Mouse (Mus musculus) lung, embryonic 15.5 days (tissue): ENCODE measurements around the gene Mphosph10. TPM values are rescaled to one million over a fixed set of nuclear protein-coding genes. Genes with fewer than 3 reads are reported as not detected.

Experiments used
- ATAC-seq: fragments of 200-750 bp; cut with Nextera tagmentation; 2 replicates; pipeline ENCODE4 v1.8.0; 2017; ENCODE audit warnings: moderate number of reproducible peaks, borderline replicate concordance; ENCODE audit not compliant: low FRiP score, low TSS enrichment; ENCODE audit errors: extremely low read depth
- H3K27ac ChIP-seq: fragments of 300-500 bp; sonication (generic); 2 replicates; pipeline ENCODE4 v1.5.1; 2015; ENCODE audit warnings: moderate library complexity, mild to moderate bottlenecking, inconsistent platforms
- H3K27me3 ChIP-seq: fragments of 300-500 bp; sonication (generic); 2 replicates; pipeline ENCODE4 v1.6.1; 2015; ENCODE audit warnings: inconsistent platforms
- H3K36me3 ChIP-seq: fragments of 300-500 bp; sonication (generic); 2 replicates; pipeline ENCODE4 v1.6.1; 2015; ENCODE audit warnings: inconsistent platforms
- H3K4me1 ChIP-seq: fragments of 300-500 bp; sonication (generic); 2 replicates; pipeline ENCODE4 v1.6.1; 2015; ENCODE audit warnings: inconsistent platforms
- H3K4me2 ChIP-seq: fragments of 300-500 bp; sonication (generic); 2 replicates; pipeline ENCODE4 v1.6.1; 2015; ENCODE audit warnings: inconsistent platforms, mild to moderate bottlenecking, moderate library complexity
- H3K4me3 ChIP-seq: fragments of 300-500 bp; sonication (generic); 2 replicates; pipeline ENCODE4 v1.5.1; 2015; ENCODE audit warnings: mild to moderate bottlenecking, inconsistent platforms
- H3K9ac ChIP-seq: fragments of 300-500 bp; sonication (generic); 2 replicates; pipeline ENCODE4 v1.6.1; 2015; ENCODE audit warnings: inconsistent platforms
- H3K9me3 ChIP-seq: fragments of 300-500 bp; sonication (generic); 2 replicates; pipeline ENCODE4 v1.6.1; 2016; ENCODE audit warnings: inconsistent platforms
- WGBS: fragments of 180-500 bp; shearing (Covaris S2); methylation state at CpG from one replicate; pipeline ENCODE4 v1.1.7; 2015; 5-methylcytosine and 5-hydroxymethylcytosine counted together
- polyA plus RNA-seq: library from polyadenylated mRNA; unstranded; fragments of >200 nt; fragmentation: Nextera tagmentation; extraction: Ambion mirVana; gene quantifications from 2 replicates; pipeline ENCODE4 v1.2.1, GENCODE M21; 2015

Gene Mphosph10
- polyA plus RNA-seq, 1 experiment from 2014 or later, result 38.4 TPM

- H3K9me3 ChIP-seq, result no peaks in the 10 kb centered on the region
- WGBS, result 88% methylated on average over 1 of the region's 1 CpGs
- no peaks in the 10 kb centered on the region for H3K27me3 ChIP-seq
- peaks cover 25% of the 10 kb centered on the region for H3K36me3 ChIP-seq
- no peak overlapping the region for H3K27ac ChIP-seq
- no peak overlapping the region for H3K4me3 ChIP-seq
- ATAC-seq, result no peak
- no peak overlapping the region for H3K9ac ChIP-seq
- no peaks in the 10 kb centered on the region for H3K4me1 ChIP-seq
- no peak overlapping the region for H3K4me2 ChIP-seq
Measured at GRCm38 (mm10) chr7:64332686-64333085, 59.4 kb downstream of the Mphosph10 start.

GRCm38 (mm10) chr7:64331309-64331708, 60.8 kb downstream of the Mphosph10 start:
- Histone ChIP-seq H3K27ac (no peak overlapping the region), H3K27me3 (no peaks in the 10 kb centered on the region), H3K36me3 (peaks cover 21% of the 10 kb centered on the region), H3K9me3 (no peaks in the 10 kb centered on the region), H3K4me2 (no peak overlapping the region), H3K9ac (no peak overlapping the region), H3K4me1 (no peaks in the 10 kb centered on the region), H3K4me3 (no peak overlapping the region)
- 87% methylated on average over 3 of the region's 3 CpGs for WGBS
- no peak for ATAC-seq

GRCm38 (mm10) chr7:64327486-64327885, 64.6 kb downstream of the Mphosph10 start:
- Histone ChIP-seq H3K4me3 (no peak overlapping the region), H3K4me1 (no peaks in the 10 kb centered on the region), H3K27me3 (no peaks in the 10 kb centered on the region), H3K36me3 (peaks cover 6% of the 10 kb centered on the region; the same call in 1 of the 2 replicates), H3K27ac (no peak overlapping the region), H3K9ac (no peak overlapping the region), H3K9me3 (no peaks in the 10 kb centered on the region), H3K4me2 (no peak overlapping the region)
- ATAC-seq, result no peak
- WGBS, result 88% methylated on average over 4 of the region's 4 CpGs

GRCm38 (mm10) chr7:64326892-64327291, 65.2 kb downstream of the Mphosph10 start:
- ATAC-seq, result no peak
- Histone ChIP-seq H3K36me3 (peaks cover 6% of the 10 kb centered on the region; the same call in 1 of the 2 replicates), H3K4me2 (no peak overlapping the region), H3K4me3 (no peak overlapping the region), H3K9me3 (no peaks in the 10 kb centered on the region), H3K27me3 (no peaks in the 10 kb centered on the region), H3K4me1 (no peaks in the 10 kb centered on the region), H3K27ac (no peak overlapping the region), H3K9ac (no peak overlapping the region)
- 7% methylated on average over 1 of the region's 1 CpGs for WGBS

Other genes starting within 250 kb of the Mphosph10 start
- gene Trpm1, start 238.4 kb downstream of the Mphosph10 start, polyA plus RNA-seq, result not detected in 2 replicates
- gene Mtmr10, start 104.6 kb downstream of the Mphosph10 start, polyA plus RNA-seq, result 9.4 and 9.8 TPM in 2 replicates
- 5.9 and 6.6 TPM in 2 replicates for gene Fan1, start 18.2 kb downstream of the Mphosph10 start, polyA plus RNA-seq
- gene Mcee, start 339 bp upstream of the Mphosph10 start, polyA plus RNA-seq, result 68.3 and 72.5 TPM in 2 replicates
- gene Apba2, start 109.4 kb upstream of the Mphosph10 start, polyA plus RNA-seq, result 2.1 and 2.9 TPM in 2 replicates